In the genomic region with DNA sequence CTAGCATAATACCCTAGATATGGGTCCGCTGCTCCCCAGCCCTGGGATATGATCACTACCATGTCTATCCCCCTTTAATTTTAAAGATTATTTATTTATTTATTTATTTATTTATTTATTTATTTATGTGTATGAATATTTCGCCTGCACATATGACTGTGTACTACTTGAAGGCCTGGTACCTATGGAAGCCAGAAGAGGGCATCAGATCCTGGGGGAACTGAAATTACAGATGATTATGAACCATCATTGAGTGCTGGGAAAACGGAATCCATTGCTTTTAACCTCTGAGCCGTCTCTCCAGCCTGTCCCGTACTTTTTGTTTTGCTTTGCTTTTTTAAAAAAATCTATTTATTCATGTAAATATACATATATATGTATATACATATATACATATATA, we compare ENCODE assay signal across 26 mouse cellular contexts.
A peak's percentile ranks its signal among the peaks of the same experiment; 100 is the strongest.
DNase-seq lines count a peak whose midpoint lies in the region; ATAC-seq and TF ChIP-seq lines count a peak whose summit lies in the region.
"Had no signal": no experiment of that assay in that cellular context is flagged by ENCODE, and none has a peak within 500 bp of the region (broad histone marks: within the 10 kb centered on the region; RNA-seq: fewer than 3 reads in every experiment).

No protein-coding gene starts in this region.

- no peak for TF ChIP-seq EP300 in stomach, postnatal 0 days (optimal IDR thresholded peaks at IDR 0.05)

- no peak for ATAC-seq in kidney, postnatal 0 days (replicated peaks; ENCODE audit: low FRiP score, low read depth)
- no peak for ATAC-seq in midbrain, postnatal 0 days (ENCODE audit: low FRiP score)
- no peak for ATAC-seq in midbrain, embryonic 14.5 days (ENCODE audit: low FRiP score, low TSS enrichment)
- no peak for ATAC-seq in stomach, postnatal 0 days (ENCODE audit: low FRiP score, low TSS enrichment)
- ATAC-seq: forebrain, embryonic 15.5 days; midbrain, embryonic 15.5 days had no signal

- 85% methylated on average over 5 of the region's 5 CpGs for WGBS in kidney, postnatal 0 days
- WGBS in midbrain, postnatal 0 days, result 91% methylated on average over 5 of the region's 5 CpGs
- WGBS in midbrain, embryonic 14.5 days, result 85% methylated on average over 5 of the region's 5 CpGs
- WGBS in stomach, postnatal 0 days, result 84% methylated on average over 5 of the region's 5 CpGs

- no peak overlapping the region for H3K4me2 ChIP-seq in kidney, postnatal 0 days (ENCODE audit: low read length)
- H3K4me2 ChIP-seq in midbrain, postnatal 0 days (ENCODE audit: low read depth, low read length, poor library complexity, severe bottlenecking), result no peak overlapping the region
- no peak overlapping the region for H3K4me2 ChIP-seq in midbrain, embryonic 14.5 days (ENCODE audit: low read length)
- no peak overlapping the region for H3K4me2 ChIP-seq in stomach, postnatal 0 days (replicated peaks; ENCODE audit: low read depth)
- H3K4me2 ChIP-seq: embryonic facial prominence, embryonic 15.5 days; forebrain, embryonic 15.5 days; heart, embryonic 12.5 days; hindbrain, embryonic 15.5 days; kidney, embryonic 15.5 days; midbrain, embryonic 15.5 days; neural tube, embryonic 13.5 days had no signal

- TF ChIP-seq CTCF in kidney, postnatal 0 days (IDR thresholded peaks at IDR 0.05; ENCODE audit: low read depth), result peak; percentile 41; the same call in 1 of the 2 replicates
- peak; percentile 43 for TF ChIP-seq CTCF in midbrain, postnatal 0 days (IDR thresholded peaks at IDR 0.05)
- TF ChIP-seq CTCF in stomach, postnatal 0 days (IDR thresholded peaks at IDR 0.05; ENCODE audit: low read depth), result peak; percentile 55

- H3K27ac ChIP-seq in kidney, postnatal 0 days, result no peak overlapping the region
- H3K27ac ChIP-seq in midbrain, postnatal 0 days (ENCODE audit: low read depth, low read length), result no peak overlapping the region
- H3K27ac ChIP-seq in midbrain, embryonic 14.5 days (replicated peaks; ENCODE audit: low read depth, low read length), result no peak overlapping the region
- H3K27ac ChIP-seq in stomach, postnatal 0 days (replicated peaks), result no peak overlapping the region
- H3K27ac ChIP-seq: embryonic facial prominence, embryonic 15.5 days; forebrain, embryonic 15.5 days; hindbrain, embryonic 15.5 days; kidney, embryonic 15.5 days; midbrain, embryonic 15.5 days; neural tube, embryonic 13.5 days had no signal

- H3K4me3 ChIP-seq in kidney, postnatal 0 days (replicated peaks; ENCODE audit: low read depth, low read length), result no peak overlapping the region
- H3K4me3 ChIP-seq in midbrain, postnatal 0 days (ENCODE audit: low read depth, low read length), result no peak overlapping the region
- H3K4me3 ChIP-seq in midbrain, embryonic 14.5 days (replicated peaks; ENCODE audit: low read depth, low read length), result no peak overlapping the region
- H3K4me3 ChIP-seq in stomach, postnatal 0 days (ENCODE audit: low read depth, low read length), result no peak overlapping the region
- H3K4me3 ChIP-seq: embryonic facial prominence, embryonic 15.5 days; forebrain, embryonic 15.5 days; heart, embryonic 12.5 days; hindbrain, embryonic 15.5 days; kidney, embryonic 15.5 days; midbrain, embryonic 15.5 days; myocyte; neural tube, embryonic 13.5 days had no signal

- DNase-seq in heart, adult 11 months, result peak; percentile 66
- no peak for DNase-seq in heart, postnatal 4 days
- DNase-seq in kidney, postnatal 0 days (ENCODE audit: low spot score), result no peak
- DNase-seq in kidney, postnatal 14 days, result no peak
- DNase-seq in midbrain, postnatal 0 days (ENCODE audit: low spot score), result no peak
- DNase-seq in midbrain, embryonic 14.5 days, result no peak
- DNase-seq in stomach, postnatal 0 days (ENCODE audit: low spot score), result no peak
- DNase-seq in cerebellum, adult 9-11 months, result no peak
- DNase-seq: adrenal gland, postnatal 14 days; B cell, adult 2 months; cerebellum, adult 2 months; heart, postnatal 14 days; kidney, adult 11 months; lung, adult 2 months; lung, postnatal 36 days; retina, postnatal 1 day; right cerebral cortex, postnatal 25 days; thymus, postnatal 36 days had no signal

- H3K36me3 ChIP-seq in kidney, postnatal 0 days (ENCODE audit: insufficient read depth, low read length), result no peaks in the 10 kb centered on the region
- no peaks in the 10 kb centered on the region for H3K36me3 ChIP-seq in midbrain, postnatal 0 days (ENCODE audit: insufficient read depth, low read length)
- H3K36me3 ChIP-seq in midbrain, embryonic 14.5 days (ENCODE audit: control insufficient read depth, insufficient read depth, low read length), result no peaks in the 10 kb centered on the region
- no peaks in the 10 kb centered on the region for H3K36me3 ChIP-seq in stomach, postnatal 0 days (ENCODE audit: control insufficient read depth, insufficient read depth, low read length)
- H3K36me3 ChIP-seq: embryonic facial prominence, embryonic 15.5 days; forebrain, embryonic 15.5 days; heart, embryonic 12.5 days; hindbrain, embryonic 15.5 days; kidney, embryonic 15.5 days; midbrain, embryonic 15.5 days; neural tube, embryonic 13.5 days had no signal

- H3K9me3 ChIP-seq in kidney, postnatal 0 days (replicated peaks; ENCODE audit: low read length), result no peaks in the 10 kb centered on the region
- no peaks in the 10 kb centered on the region for H3K9me3 ChIP-seq in midbrain, postnatal 0 days (ENCODE audit: low read length)
- no peaks in the 10 kb centered on the region for H3K9me3 ChIP-seq in midbrain, embryonic 14.5 days (ENCODE audit: control insufficient read depth, low read length)
- H3K9me3 ChIP-seq in stomach, postnatal 0 days (ENCODE audit: control insufficient read depth, low read length), result no peaks in the 10 kb centered on the region
- H3K9me3 ChIP-seq: embryonic facial prominence, embryonic 15.5 days; forebrain, embryonic 15.5 days; heart, embryonic 12.5 days; hindbrain, embryonic 15.5 days; midbrain, embryonic 15.5 days; neural tube, embryonic 13.5 days had no signal

- H3K27me3 ChIP-seq in kidney, postnatal 0 days (ENCODE audit: insufficient read depth, low read length), result no peaks in the 10 kb centered on the region
- no peaks in the 10 kb centered on the region for H3K27me3 ChIP-seq in midbrain, postnatal 0 days (ENCODE audit: insufficient read depth, low read length)
- H3K27me3 ChIP-seq in midbrain, embryonic 14.5 days (ENCODE audit: control insufficient read depth, insufficient read depth, low read length), result no peaks in the 10 kb centered on the region
- no peaks in the 10 kb centered on the region for H3K27me3 ChIP-seq in stomach, postnatal 0 days (ENCODE audit: control insufficient read depth, insufficient read depth, low read length)
- H3K27me3 ChIP-seq: embryonic facial prominence, embryonic 15.5 days; forebrain, embryonic 15.5 days; heart, embryonic 12.5 days; hindbrain, embryonic 15.5 days; kidney, embryonic 15.5 days; midbrain, embryonic 15.5 days; neural tube, embryonic 13.5 days had no signal

- H3K4me1 ChIP-seq in kidney, postnatal 0 days (replicated peaks; ENCODE audit: insufficient read depth, low read length), result no peaks in the 10 kb centered on the region
- no peaks in the 10 kb centered on the region for H3K4me1 ChIP-seq in midbrain, postnatal 0 days (ENCODE audit: insufficient read depth, low read length)
- H3K4me1 ChIP-seq in midbrain, embryonic 14.5 days (ENCODE audit: control insufficient read depth, insufficient read depth, low read length), result peaks cover 12% of the 10 kb centered on the region
- no peaks in the 10 kb centered on the region for H3K4me1 ChIP-seq in stomach, postnatal 0 days (replicated peaks; ENCODE audit: control insufficient read depth, insufficient read depth)
- H3K4me1 ChIP-seq: embryonic facial prominence, embryonic 15.5 days; heart, embryonic 12.5 days had no signal

- H3K9ac ChIP-seq in kidney, postnatal 0 days (ENCODE audit: low read depth, low read length), result no peak overlapping the region
- H3K9ac ChIP-seq in midbrain, postnatal 0 days (replicated peaks; ENCODE audit: low read length, poor library complexity, severe bottlenecking), result no peak overlapping the region
- no peak overlapping the region for H3K9ac ChIP-seq in midbrain, embryonic 14.5 days (replicated peaks; ENCODE audit: low read length)
- H3K9ac ChIP-seq in stomach, postnatal 0 days (ENCODE audit: low read length), result no peak overlapping the region
- H3K9ac ChIP-seq: embryonic facial prominence, embryonic 15.5 days; forebrain, embryonic 15.5 days; heart, embryonic 12.5 days; hindbrain, embryonic 15.5 days; kidney, embryonic 15.5 days; midbrain, embryonic 15.5 days; neural tube, embryonic 13.5 days had no signal
